In genomic region chr5:103644167-103644566, GRCm38 (mm10) we compare ENCODE assay signal across 23 mouse cellular contexts. TPM values are rescaled to one million over a fixed set of nuclear protein-coding genes. Genes with fewer than 3 reads are reported as not detected.
A peak's percentile ranks its signal among the peaks of the same experiment; 100 is the strongest.
DNase-seq lines count a peak whose midpoint lies in the region; ATAC-seq and TF ChIP-seq lines count a peak whose summit lies in the region.
"Had no signal": no experiment of that assay in that cellular context is flagged by ENCODE, and none has a peak within 500 bp of the region (broad histone marks: within the 10 kb centered on the region; RNA-seq: fewer than 3 reads in every experiment).

No protein-coding gene starts in this region.

- ATAC-seq in kidney, postnatal 0 days (replicated peaks; ENCODE audit: low FRiP score, low read depth), result no peak
- ATAC-seq: midbrain, embryonic 16.5 days had no signal

- no peaks in the 10 kb centered on the region for H3K27me3 ChIP-seq in kidney, postnatal 0 days (ENCODE audit: insufficient read depth, low read length)
- H3K27me3 ChIP-seq: liver, embryonic 15.5 days; neural tube, embryonic 15.5 days had no signal

- no peak overlapping the region for H3K9ac ChIP-seq in kidney, postnatal 0 days (ENCODE audit: low read depth, low read length)
- H3K9ac ChIP-seq: liver, embryonic 15.5 days; neural tube, embryonic 15.5 days had no signal

- no peak overlapping the region for H3K27ac ChIP-seq in kidney, postnatal 0 days
- peak overlapping the region; percentile 74 for H3K27ac ChIP-seq in macrophage
- no peak overlapping the region for H3K27ac ChIP-seq in gastrocnemius, adult 2 months
- H3K27ac ChIP-seq: forebrain, embryonic 10.5 days; heart, adult 2 months; liver, embryonic 15.5 days; neural tube, embryonic 15.5 days had no signal

- H3K79me2 ChIP-seq in macrophage (ENCODE audit: inconsistent target), result no peaks in the 10 kb centered on the region

- peak; percentile 45 for DNase-seq in kidney, postnatal 0 days (ENCODE audit: low spot score)
- DNase-seq in kidney, postnatal 36 days, result no peak
- DNase-seq in 3T3-L1 (ENCODE audit: low read depth, low spot score) (peak; percentile 87), NIH3T3 (ENCODE audit: low read depth) (peak; percentile 35)
- no peak for DNase-seq in gastrocnemius, adult 2 months
- DNase-seq in right cerebral cortex, postnatal 14 days, result no peak
- DNase-seq: adrenal gland, postnatal 36 days; cerebellum, adult 18-20 months; cerebellum, postnatal 25 days; heart, adult 2 months; kidney, adult 2 months; kidney, postnatal 4 days; thymus, adult 18-20 months had no signal

- no peak overlapping the region for H3K4me3 ChIP-seq in kidney, postnatal 0 days (replicated peaks; ENCODE audit: low read depth, low read length)
- H3K4me3 ChIP-seq in macrophage (ENCODE audit: inconsistent target), result no peak overlapping the region
- no peak overlapping the region for H3K4me3 ChIP-seq in gastrocnemius, adult 2 months
- H3K4me3 ChIP-seq: forebrain, embryonic 10.5 days; heart, adult 2 months; liver, embryonic 15.5 days; neural tube, embryonic 15.5 days had no signal

- no peak for TF ChIP-seq CTCF in kidney, postnatal 0 days (IDR thresholded peaks at IDR 0.05; ENCODE audit: low read depth)
- no peak for TF ChIP-seq CTCF in gastrocnemius, adult 2 months (IDR thresholded peaks at IDR 0.05)

- WGBS in kidney, postnatal 0 days, result 97% methylated on average over 1 of the region's 1 CpGs
- WGBS in macrophage (ENCODE audit: missing documents), result 91% methylated on average over 1 of the region's 1 CpGs

- no peaks in the 10 kb centered on the region for H3K36me3 ChIP-seq in kidney, postnatal 0 days (ENCODE audit: insufficient read depth, low read length)
- no peaks in the 10 kb centered on the region for H3K36me3 ChIP-seq in macrophage (ENCODE audit: inconsistent target)
- H3K36me3 ChIP-seq: forebrain, embryonic 10.5 days; G1E; liver, embryonic 15.5 days; neural tube, embryonic 15.5 days had no signal

- no peak overlapping the region for H3K4me2 ChIP-seq in kidney, postnatal 0 days (ENCODE audit: low read length)
- H3K4me2 ChIP-seq: liver, embryonic 15.5 days; neural tube, embryonic 15.5 days had no signal

- intact Hi-C loops in gastrocnemius, adult 2 months (cut with DNase I), result no loop called here

- no peaks in the 10 kb centered on the region for H3K4me1 ChIP-seq in kidney, postnatal 0 days (replicated peaks; ENCODE audit: insufficient read depth, low read length)
- H3K4me1 ChIP-seq: liver, embryonic 15.5 days had no signal

- no peaks in the 10 kb centered on the region for H3K9me3 ChIP-seq in kidney, postnatal 0 days (replicated peaks; ENCODE audit: low read length)
- H3K9me3 ChIP-seq: forebrain, embryonic 10.5 days; G1E; liver, embryonic 15.5 days; neural tube, embryonic 15.5 days had no signal

RNA-seq across cellular contexts. Expression of gene 1700016H13Rik, which starts 11.6 kb away (rescaled TPM):
- polyA plus RNA-seq in kidney, postnatal 0 days (2015; fragmentation: Nextera tagmentation; extraction: Ambion mirVana), result 0.11 and 0.20 TPM in 2 replicates
- total RNA-seq in macrophage (2018; cell fraction: chromatin; rRNA removed), result not detected
- under 1 TPM in 4 of 26 experiments, not detected in 22; 0.09 to 0.15 (median 0.12) TPM for total RNA-seq in macrophage (2018; cell fraction: cytosol; rRNA removed)
- not detected for total RNA-seq in macrophage (2018; cell fraction: nucleus; rRNA removed)
- not detected in 3 replicates for polyA plus RNA-seq in macrophage (2018)
- under 1 TPM; 0.50 to 0.94 TPM for total RNA-seq in gastrocnemius, adult 2 months (2021)
- total RNA-seq: adrenal gland, postnatal 36 days; G1E; heart, adult 2 months; layer of hippocampus, postnatal 10 days; left cerebral cortex, postnatal 10 days had no signal
- polyA plus RNA-seq: G1E; hindbrain, embryonic 11.5 days; kidney, adult 2 months; liver, embryonic 15.5 days; spleen, adult 2 months had no signal

RNA-seq across cellular contexts. Expression of gene Slc10a6, which starts 15.0 kb away (rescaled TPM):
- 0.27 and 0.39 TPM in 2 replicates for polyA plus RNA-seq in kidney, postnatal 0 days (2015; fragmentation: Nextera tagmentation; extraction: Ambion mirVana)
- total RNA-seq in macrophage (2018; cell fraction: chromatin; rRNA removed), result under 1 TPM in 2 of 26 experiments, not detected in 24; 0.49 to 0.50 TPM
- under 1 TPM in 14 of 26 experiments, not detected in 12; 0.03 to 0.27 (median 0.12) TPM for total RNA-seq in macrophage (2018; cell fraction: cytosol; rRNA removed)
- total RNA-seq in macrophage (2018; cell fraction: nucleus; rRNA removed), result under 1 TPM in 3 of 26 experiments, not detected in 23; 0.28 to 0.45 (median 0.33) TPM
- polyA plus RNA-seq in macrophage (2018), result 0.10 to 0.13 TPM in 2 of 3 replicates, not detected in the other
- total RNA-seq in gastrocnemius, adult 2 months (2021), result 1 to 10 TPM in 1 of 2 experiments, under 1 TPM in 1; 0.89 to 3.5 TPM
- polyA plus RNA-seq: forebrain, embryonic 10.5 days; G1E; liver, embryonic 15.5 days had no signal

RNA-seq across cellular contexts. Expression of gene Aff1, which starts 48.0 kb away (rescaled TPM):
- 12.3 and 14.3 TPM in 2 replicates for polyA plus RNA-seq in kidney, postnatal 0 days (2015; fragmentation: Nextera tagmentation; extraction: Ambion mirVana)
- 100 to 1,000 TPM; 203 to 938 (median 276) TPM for total RNA-seq in macrophage (2018; cell fraction: chromatin; rRNA removed)
- 100 to 1,000 TPM in 8 of 26 experiments, 10 to 100 TPM in 18; 80.4 to 132 (median 93.2) TPM for total RNA-seq in macrophage (2018; cell fraction: cytosol; rRNA removed)
- 100 to 1,000 TPM; 134 to 711 (median 191) TPM for total RNA-seq in macrophage (2018; cell fraction: nucleus; rRNA removed)
- polyA plus RNA-seq in macrophage (2018), result 46.6 to 51.5 TPM (median 46.7 TPM) in 3 replicates
- 10 to 100 TPM; 46.7 to 52.8 TPM for total RNA-seq in gastrocnemius, adult 2 months (2021)

Comparison
In these comparisons a context has a peak if more than half of its experiments do, and no peak if none do; other contexts are left out.
1. DNase-seq: peak in kidney, postnatal 0 days (single experiment), 3T3-L1 (single experiment) and NIH3T3 (single experiment); none in kidney, postnatal 36 days (0 of 2), gastrocnemius, adult 2 months (single experiment) and right cerebral cortex, postnatal 14 days (single experiment).